Mouse (Mus musculus) T-cell, adult 2 months (primary cell): Measurements from ENCODE around the gene Clgn.

Source experiments
- DNase-seq: peaks from one replicate; pipeline ENCODE4 v3.0.0; 2022; ENCODE audit warnings: low spot score

Clgn gene

GRCm38 (mm10) chr8:83389316-83390005, at the start of gene Clgn:
Clgn (plus strand) TSS chr8:83389867.
- DNase-seq, result peak; percentile 8

DNA sequence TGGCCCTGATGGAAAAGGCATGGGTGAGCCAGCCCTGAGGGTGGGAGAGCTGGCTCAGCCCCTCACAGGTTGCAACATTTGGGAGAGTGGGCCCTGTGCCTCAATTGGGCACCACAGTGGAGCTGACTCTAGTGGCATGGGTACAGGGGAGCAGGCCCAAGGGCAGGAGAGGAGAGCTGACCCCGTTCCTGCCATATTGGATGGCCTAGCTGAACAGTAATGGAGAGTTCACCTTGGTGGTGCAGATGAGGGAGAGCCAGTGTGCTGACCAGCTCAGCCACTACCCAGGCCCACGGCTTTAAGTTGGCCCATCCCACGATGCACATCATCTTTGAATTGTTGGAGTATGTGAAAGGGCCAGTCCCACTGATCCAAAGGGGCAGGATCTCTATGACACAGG, 47.6 kb upstream of the Clgn start:
- no peak for DNase-seq

- no peak for DNase-seq
Observed at GRCm38 (mm10) chr8:83342693-83343092, 47.0 kb upstream of the Clgn start.

DNA sequence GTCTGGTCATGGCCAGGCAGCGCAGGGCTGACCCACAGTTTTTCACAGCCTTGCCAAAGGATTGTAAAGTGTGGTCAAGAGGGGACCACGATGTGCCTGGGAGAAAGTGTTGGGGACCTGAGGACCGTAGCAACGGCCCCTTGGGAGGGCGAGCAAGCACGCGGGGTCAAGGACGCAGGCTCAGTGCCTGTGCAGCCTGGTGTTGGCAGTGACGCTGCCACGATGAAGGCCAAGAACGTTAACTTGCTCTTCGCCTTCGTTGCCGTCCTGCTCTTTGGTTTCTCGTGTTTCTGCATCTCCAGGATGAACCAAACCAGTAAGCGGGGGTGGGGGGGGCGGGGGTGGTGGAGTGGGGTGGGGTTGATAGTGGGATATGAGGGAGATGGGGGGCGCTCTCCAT, 41.4 kb upstream of the Clgn start, which contains the start of gene Mgat4d:
TSS of gene Mgat4d (plus strand) at position 209 of the 400 bp plus-strand sequence.
- DNase-seq, result no peak

DNA sequence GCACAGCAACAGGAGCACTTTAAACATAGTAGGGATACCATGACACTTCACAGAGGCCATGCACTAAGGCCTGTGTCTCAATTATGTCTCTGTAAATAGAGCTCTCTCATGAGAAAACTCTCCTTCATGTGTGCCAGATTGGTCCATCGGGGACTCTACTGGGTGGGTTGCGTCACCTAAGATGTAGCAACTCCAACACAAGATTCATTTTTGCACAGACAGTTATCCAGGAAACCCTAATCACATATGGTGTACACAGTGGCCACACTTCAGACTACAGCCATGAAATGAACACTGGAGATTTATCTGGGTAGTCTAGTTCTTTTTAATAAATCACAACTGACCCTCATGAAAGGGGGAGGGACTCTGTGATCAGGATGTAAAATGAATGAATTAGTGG, 38.4 kb upstream of the Clgn start:
- DNase-seq, result no peak

DNA sequence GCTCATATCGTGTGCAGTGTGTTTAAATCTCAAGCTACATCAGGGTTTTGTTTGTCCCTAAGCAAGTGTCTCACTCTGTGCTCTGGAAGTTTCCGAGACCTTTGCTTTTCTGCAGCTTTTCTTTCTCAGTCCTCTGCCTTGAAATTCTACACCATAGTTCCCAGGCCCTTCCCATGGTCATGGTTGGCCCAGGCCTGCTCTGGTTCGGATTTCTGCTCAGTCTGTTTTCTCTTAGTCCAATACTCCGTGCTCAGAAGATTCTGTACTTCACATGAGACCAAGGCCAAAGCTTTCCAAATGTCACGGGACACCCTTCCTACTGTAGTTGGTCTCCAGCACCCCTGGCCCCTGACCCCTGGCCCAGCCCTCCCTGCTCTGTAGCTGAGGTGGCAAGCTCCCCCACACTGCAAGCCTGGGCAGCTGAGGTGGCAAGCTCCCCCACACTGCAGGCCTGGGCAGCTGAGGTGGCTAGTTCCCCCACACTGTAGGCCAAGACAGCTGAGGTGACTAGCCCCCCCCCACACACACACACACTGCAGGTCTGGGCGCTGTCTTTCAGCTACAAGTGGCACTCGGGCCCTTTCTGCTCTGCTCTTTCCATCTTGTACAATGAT, 26.4 kb upstream of the Clgn start:
- DNase-seq, result no peak

DNA sequence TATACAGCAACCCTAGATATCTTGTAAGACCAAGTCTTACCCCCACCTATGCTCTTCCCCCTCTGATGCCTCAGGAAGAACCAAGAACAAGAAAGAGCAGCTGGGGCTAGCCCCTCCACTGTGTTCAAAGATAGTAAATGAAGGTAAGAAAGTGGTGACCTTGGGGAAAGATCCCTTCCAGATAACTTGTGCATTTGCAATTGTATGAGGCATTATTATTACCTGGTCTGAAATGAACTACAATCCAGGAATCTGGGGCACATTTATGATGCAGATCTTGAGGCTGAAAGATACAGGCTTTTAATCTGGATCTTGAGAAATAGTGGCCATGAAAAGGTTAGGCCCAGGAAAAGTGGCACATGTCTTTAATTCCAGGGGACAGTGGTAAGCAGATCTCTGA, 12.4 kb upstream of the Clgn start:
- no peak for DNase-seq

DNA sequence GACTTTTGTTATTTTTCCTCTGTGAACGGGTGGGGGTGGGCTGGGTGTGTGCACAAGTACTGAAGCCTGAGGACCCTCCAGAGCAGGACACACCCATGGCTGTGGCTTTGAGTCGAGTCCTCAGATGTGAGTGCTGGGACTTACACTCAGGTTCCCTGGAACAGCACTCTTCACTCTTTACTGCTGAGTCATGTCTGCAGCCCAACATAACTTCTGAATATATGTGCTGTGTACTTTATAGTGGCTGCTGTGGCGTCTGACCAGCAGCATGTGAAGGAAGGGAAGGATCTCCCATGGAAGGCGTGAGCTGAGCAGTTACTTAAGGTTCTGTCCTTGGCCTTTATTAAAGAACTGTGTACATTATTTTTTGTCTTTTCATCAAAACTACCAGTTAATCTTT, 9.5 kb upstream of the Clgn start:
- no peak for DNase-seq

DNA sequence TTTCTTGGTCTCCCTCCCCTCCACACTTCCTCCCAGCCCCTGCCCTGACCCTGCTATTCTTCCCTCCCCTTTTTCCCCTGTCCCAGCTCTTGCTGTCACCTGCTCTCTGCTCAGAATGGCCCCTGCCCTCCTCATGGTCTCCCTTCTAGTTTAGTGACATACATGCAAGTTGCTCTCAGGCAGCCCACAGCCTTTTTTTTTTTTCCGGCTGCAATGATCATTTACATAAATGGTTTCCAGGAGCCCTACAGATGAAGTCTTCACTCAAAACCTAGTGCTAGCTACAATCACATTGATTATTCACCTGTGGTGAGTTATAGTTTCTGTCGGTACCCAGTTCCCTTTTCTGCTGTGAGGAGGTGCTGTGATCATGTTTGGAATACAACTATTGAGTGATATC, 8.7 kb upstream of the Clgn start:
- no peak for DNase-seq

GRCm38 (mm10) chr8:83382850-83383249, 6.8 kb upstream of the Clgn start:
- DNase-seq, result no peak

GRCm38 (mm10) chr8:83390006-83390701, 487 bp downstream of the Clgn start:
- DNase-seq, result no peak

GRCm38 (mm10) chr8:83392521-83392920, 2.9 kb downstream of the Clgn start:
- no peak for DNase-seq

DNA sequence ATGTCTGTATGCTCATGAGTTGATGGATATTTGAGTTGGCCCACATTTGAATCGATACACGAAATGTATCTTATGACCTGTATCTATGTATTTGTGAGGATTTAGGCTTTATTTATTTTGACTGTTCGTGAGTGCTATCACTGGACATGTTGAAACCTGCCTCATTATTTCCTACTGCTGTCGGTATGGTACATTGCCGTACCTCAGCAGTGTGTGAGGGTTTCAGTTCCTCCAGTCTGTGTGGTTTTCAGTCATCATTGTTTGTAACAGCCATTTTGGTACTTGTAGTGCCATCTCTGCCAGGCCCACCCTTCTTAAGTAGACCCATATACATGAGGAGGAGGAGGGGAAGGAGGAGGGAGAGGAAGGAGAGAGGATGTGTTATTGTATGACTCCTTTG, 4.7 kb downstream of the Clgn start:
- no peak for DNase-seq

DNA sequence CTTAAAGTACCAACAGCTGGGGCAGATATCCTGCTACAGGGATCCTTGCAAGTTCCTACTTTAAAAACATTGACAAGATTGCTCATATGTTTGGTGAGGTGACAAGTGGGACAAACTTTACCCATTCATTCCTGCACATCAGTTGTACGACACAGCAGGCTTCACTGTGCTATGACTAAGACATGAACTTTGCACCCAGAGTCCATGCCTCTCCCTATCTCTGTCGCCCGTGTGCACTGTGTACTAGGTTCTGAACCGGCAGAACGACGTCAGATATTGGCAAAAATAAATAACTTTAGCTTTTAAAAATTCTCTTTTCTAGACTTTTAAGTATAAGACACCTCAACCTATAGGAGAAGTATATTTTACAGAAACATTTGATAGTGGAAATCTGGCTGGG, 7.0 kb downstream of the Clgn start:
- DNase-seq, result no peak

- DNase-seq, result no peak
Observed at GRCm38 (mm10) chr8:83397726-83398125, 8.1 kb downstream of the Clgn start.

DNA sequence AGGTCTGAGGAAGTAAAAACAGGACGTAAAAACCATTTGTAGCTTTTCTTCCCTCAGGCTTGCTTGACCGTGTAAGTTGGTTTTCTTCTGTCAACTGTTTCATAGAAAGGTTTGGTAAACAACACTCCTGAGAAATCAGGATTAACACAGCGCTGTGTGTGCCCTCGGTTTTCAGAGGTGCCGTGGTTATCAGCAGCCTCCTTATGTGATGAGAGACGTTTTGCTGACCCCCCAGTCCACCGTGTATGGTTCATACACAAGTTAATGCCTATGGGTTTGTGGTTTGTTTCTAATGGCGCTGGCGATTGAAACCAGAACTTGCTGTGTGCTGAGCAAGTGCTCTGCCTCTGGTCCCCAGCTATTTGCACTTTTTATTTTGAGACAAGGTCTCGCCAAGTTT, 15.9 kb downstream of the Clgn start:
- DNase-seq, result no peak

- DNase-seq, result no peak
Observed at GRCm38 (mm10) chr8:83406836-83407235, 17.2 kb downstream of the Clgn start.

GRCm38 (mm10) chr8:83408496-83408895, 18.8 kb downstream of the Clgn start:
- DNase-seq, result no peak

DNA sequence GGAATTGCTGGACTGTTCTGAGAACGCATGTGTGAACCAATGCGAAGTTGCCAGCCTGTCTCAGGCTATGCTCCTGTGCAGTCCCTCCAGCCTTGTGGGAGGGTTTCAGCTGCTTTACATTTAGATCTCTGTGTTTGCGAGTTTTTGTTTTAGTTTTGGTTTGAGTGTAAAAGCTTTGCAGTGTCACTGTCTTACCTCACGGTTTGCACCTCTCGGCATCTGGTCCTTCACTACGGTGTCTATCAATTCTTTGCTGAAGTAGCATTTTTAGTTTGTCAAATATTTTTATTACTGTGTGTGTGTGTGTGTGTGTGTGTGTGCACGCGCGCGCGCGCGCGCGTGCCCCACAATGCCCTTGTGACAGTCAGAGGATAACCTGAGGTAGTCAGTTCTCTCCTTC, 27.2 kb downstream of the Clgn start:
- no peak for DNase-seq

- DNase-seq, result no peak
Observed at GRCm38 (mm10) chr8:83417970-83418369, 28.3 kb downstream of the Clgn start.

DNA sequence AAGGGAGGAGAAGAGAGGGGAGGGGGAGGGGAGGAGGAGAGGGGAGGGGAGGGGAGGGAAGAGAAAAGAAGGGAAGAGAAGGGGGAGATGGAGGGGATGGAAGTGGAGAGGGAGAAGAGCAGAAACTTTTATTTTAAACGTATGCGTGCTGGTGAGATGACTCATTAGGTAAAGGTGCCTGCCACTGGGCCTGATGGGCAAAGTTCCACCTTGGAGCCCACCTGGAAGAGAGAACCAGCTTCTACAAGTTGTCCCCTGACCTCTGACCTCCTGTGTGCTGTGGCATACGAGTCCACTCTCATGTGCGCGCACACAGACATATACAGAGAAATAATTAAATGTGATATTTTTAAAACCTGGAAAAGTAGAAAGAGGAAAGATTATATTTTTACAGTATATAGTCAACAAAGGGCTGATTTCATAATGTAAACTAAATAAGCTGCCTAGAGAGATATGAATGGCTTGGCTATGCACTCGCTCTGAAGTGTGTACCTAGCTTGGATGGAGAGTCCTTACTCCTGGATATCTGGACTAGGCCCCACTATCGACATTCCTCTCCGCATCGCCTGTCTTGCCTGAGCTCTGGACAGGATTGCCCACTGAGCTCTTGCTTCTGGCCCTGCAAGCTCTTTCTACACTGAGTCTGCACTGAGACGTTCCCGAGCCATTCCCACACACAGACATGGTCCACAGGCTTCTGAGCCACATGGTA, 29.3 kb downstream of the Clgn start:
- no peak for DNase-seq

DNA sequence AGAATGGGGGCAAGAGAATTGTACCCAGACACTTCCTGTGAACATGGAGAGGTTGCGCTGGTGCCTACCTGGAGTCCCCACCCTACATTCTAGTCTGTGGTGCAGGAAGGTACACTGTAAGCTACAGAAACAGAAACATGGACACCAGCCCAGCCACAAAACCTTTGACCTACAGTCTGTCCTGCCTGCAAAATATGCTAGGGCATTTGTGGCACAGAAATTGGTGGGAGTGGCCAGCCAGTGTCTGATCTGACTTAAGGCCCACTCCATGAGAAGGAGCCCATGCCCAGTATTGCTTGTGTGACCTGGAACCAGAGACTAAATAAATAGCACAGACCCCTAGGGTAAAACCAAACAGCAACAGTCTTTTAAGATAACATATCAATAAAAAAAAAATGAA, 31.7 kb downstream of the Clgn start:
- no peak for DNase-seq
